Comparison of ENCODE assay signal across 24 mouse cellular contexts in genomic region chr7:100501844-100502373, GRCm38 (mm10). TPM values are rescaled to one million over a fixed set of nuclear protein-coding genes. Genes with fewer than 3 reads are reported as not detected.
DNase-seq lines count a peak whose midpoint lies in the region; ATAC-seq and TF ChIP-seq lines count a peak whose summit lies in the region.
"Had no signal": no experiment of that assay in that cellular context is flagged by ENCODE, and none has a peak within 500 bp of the region (broad histone marks: within the 10 kb centered on the region; RNA-seq: fewer than 3 reads in every experiment).

No protein-coding gene starts in this region.

- H3K4me3 ChIP-seq in E14TG2a.4 (replicated peaks; ENCODE audit: low read length): 0 out of 2 replicates have a peak overlapping the region, but pooled peaks have one; percentile 0
- H3K4me3 ChIP-seq in bone marrow, adult 2 months (replicated peaks; ENCODE audit: control insufficient read depth, low read depth, low read length): no peak overlapping the region
- no peak overlapping the region for H3K4me3 ChIP-seq in liver, embryonic 15.5 days (replicated peaks)
- no peak overlapping the region for H3K4me3 ChIP-seq in forebrain, embryonic 11.5 days (ENCODE audit: low read depth, low read length)
- no peak overlapping the region for H3K4me3 ChIP-seq in heart, adult 2 months
- H3K4me3 ChIP-seq in midbrain, postnatal 0 days (ENCODE audit: low read depth, low read length): no peak overlapping the region
- H3K4me3 ChIP-seq: forebrain, embryonic 15.5 days; hindbrain, embryonic 12.5 days; layer of hippocampus, adult 2 months; limb, embryonic 10.5 days had no signal

- TF ChIP-seq CTCF in E14TG2a.4 (conservative IDR thresholded peaks at IDR 0.05; ENCODE audit: low read length): no peak
- no peak for TF ChIP-seq CTCF in bone marrow, adult 2 months (IDR thresholded peaks at IDR 0.05; ENCODE audit: control insufficient read depth, insufficient read depth, low read length)
- TF ChIP-seq CTCF in heart, adult 2 months (IDR thresholded peaks at IDR 0.05): no peak
- TF ChIP-seq CTCF in midbrain, postnatal 0 days (IDR thresholded peaks at IDR 0.05): no peak

- 0 out of 2 replicates have a peak overlapping the region, but pooled peaks have one; percentile 8 for H3K9ac ChIP-seq in liver, embryonic 15.5 days
- H3K9ac ChIP-seq in forebrain, embryonic 11.5 days (ENCODE audit: low read length): no peak overlapping the region
- no peak overlapping the region for H3K9ac ChIP-seq in heart, adult 2 months (ENCODE audit: low read depth, low read length)
- H3K9ac ChIP-seq in midbrain, postnatal 0 days (replicated peaks; ENCODE audit: low read length, poor library complexity, severe bottlenecking): no peak overlapping the region
- H3K9ac ChIP-seq: forebrain, embryonic 15.5 days; hindbrain, embryonic 12.5 days had no signal

- H3K79me2 ChIP-seq in heart, adult 2 months (replicated peaks; ENCODE audit: control insufficient read depth, insufficient read depth, low read length): no peaks in the 10 kb centered on the region

- intact Hi-C loops in heart, adult 2 months (cut with DNase I): loop anchor here (2.0 kb wide), 1 partner anchor 73 kb away; no protein-coding TSS in a partner anchor

- H3K36me3 ChIP-seq in E14TG2a.4 (ENCODE audit: insufficient read depth, low read length): peaks cover 40% of the 10 kb centered on the region
- H3K36me3 ChIP-seq in liver, embryonic 15.5 days (replicated peaks): peaks cover 39% of the 10 kb centered on the region
- H3K36me3 ChIP-seq in forebrain, embryonic 11.5 days (ENCODE audit: control insufficient read depth, insufficient read depth, low read length): no peaks in the 10 kb centered on the region; the same call in 1 of the 2 replicates
- H3K36me3 ChIP-seq in heart, adult 2 months (ENCODE audit: control insufficient read depth, insufficient read depth, low read length): no peaks in the 10 kb centered on the region
- 0 out of 2 replicates have a peak, but pooled peaks cover 3% of the 10 kb centered on the region for H3K36me3 ChIP-seq in midbrain, postnatal 0 days (ENCODE audit: insufficient read depth, low read length)
- H3K36me3 ChIP-seq: forebrain, embryonic 15.5 days had no signal

- H3K27me3 ChIP-seq in E14TG2a.4 (ENCODE audit: insufficient read depth, low read length): no peaks in the 10 kb centered on the region
- H3K27me3 ChIP-seq in liver, embryonic 15.5 days: no peaks in the 10 kb centered on the region
- no peaks in the 10 kb centered on the region for H3K27me3 ChIP-seq in forebrain, embryonic 11.5 days (ENCODE audit: control insufficient read depth, insufficient read depth, low read length)
- no peaks in the 10 kb centered on the region for H3K27me3 ChIP-seq in heart, adult 2 months (ENCODE audit: control insufficient read depth, insufficient read depth, low read length)
- H3K27me3 ChIP-seq in midbrain, postnatal 0 days (ENCODE audit: insufficient read depth, low read length): no peaks in the 10 kb centered on the region
- H3K27me3 ChIP-seq: forebrain, embryonic 15.5 days; hindbrain, embryonic 12.5 days had no signal

- peaks cover 99% of the 10 kb centered on the region for H3K4me1 ChIP-seq in E14TG2a.4 (replicated peaks; ENCODE audit: low read depth, low read length)
- peaks cover 8% of the 10 kb centered on the region for H3K4me1 ChIP-seq in bone marrow, adult 2 months (ENCODE audit: control insufficient read depth, insufficient read depth, low read length)
- H3K4me1 ChIP-seq in liver, embryonic 15.5 days (replicated peaks): peaks cover 84% of the 10 kb centered on the region
- no peaks in the 10 kb centered on the region for H3K4me1 ChIP-seq in forebrain, embryonic 11.5 days (replicated peaks; ENCODE audit: control insufficient read depth, insufficient read depth, low read length)
- peaks cover 2% of the 10 kb centered on the region; the same call in 1 of the 2 replicates for H3K4me1 ChIP-seq in heart, adult 2 months (ENCODE audit: control insufficient read depth, insufficient read depth, low read length)
- no peaks in the 10 kb centered on the region for H3K4me1 ChIP-seq in midbrain, postnatal 0 days (ENCODE audit: insufficient read depth, low read length)
- H3K4me1 ChIP-seq: forebrain, embryonic 15.5 days; hindbrain, embryonic 12.5 days had no signal

- DNase-seq in A20 (ENCODE audit: low read depth, low spot score): peak; percentile 67
- no peak for DNase-seq in forebrain, embryonic 11.5 days (ENCODE audit: low spot score)
- DNase-seq in heart, adult 2 months: no peak
- DNase-seq in midbrain, postnatal 0 days (ENCODE audit: low spot score): no peak
- DNase-seq in cerebellum, postnatal 36 days: no peak
- DNase-seq: adrenal gland, postnatal 10 days; cerebellum, adult 11 months; cerebellum, postnatal 14 days; gastrocnemius, postnatal 25 days; kidney, adult 8-10 months; kidney, postnatal 14 days; lung, adult 2 months; right cerebral cortex, postnatal 4 days had no signal

- TF ChIP-seq POLR2A in bone marrow, adult 2 months (IDR thresholded peaks at IDR 0.05; ENCODE audit: borderline replicate concordance, control insufficient read depth, low read depth, low read length): no peak
- no peak for TF ChIP-seq POLR2A in heart, adult 2 months (IDR thresholded peaks at IDR 0.05; ENCODE audit: insufficient read depth, low read depth, low read length)

- peak overlapping the region; percentile 54; the same call in 1 of the 2 replicates for H3K27ac ChIP-seq in bone marrow, adult 2 months (ENCODE audit: control insufficient read depth, insufficient read depth, low read depth, low read length, poor library complexity)
- peak overlapping the region; percentile 85 for H3K27ac ChIP-seq in liver, embryonic 15.5 days (replicated peaks)
- no peak overlapping the region for H3K27ac ChIP-seq in forebrain, embryonic 11.5 days (ENCODE audit: low read depth, low read length)
- no peak overlapping the region for H3K27ac ChIP-seq in heart, adult 2 months
- no peak overlapping the region for H3K27ac ChIP-seq in midbrain, postnatal 0 days (ENCODE audit: low read depth, low read length)
- H3K27ac ChIP-seq: forebrain, embryonic 15.5 days; hindbrain, embryonic 12.5 days; layer of hippocampus, adult 2 months; limb, embryonic 10.5 days had no signal

- TF ChIP-seq EP300 in heart, adult 2 months (IDR thresholded peaks at IDR 0.05; ENCODE audit: insufficient read depth, low read depth, low read length): no peak

- WGBS in bone marrow, adult 2 months: 34% methylated on average over 2 of the region's 2 CpGs
- 48% methylated on average over 2 of the region's 2 CpGs for WGBS in liver, embryonic 15.5 days (ENCODE audit: insufficient replicate concordance)
- 47% methylated on average over 2 of the region's 2 CpGs for whole genome bisulfite sequencing in forebrain, embryonic 11.5 days
- 32% methylated on average over 2 of the region's 2 CpGs for WGBS in heart, adult 2 months
- 57% methylated on average over 2 of the region's 2 CpGs for WGBS in midbrain, postnatal 0 days

- no peak for ATAC-seq in liver, embryonic 15.5 days (ENCODE audit: insufficient read depth)
- ATAC-seq in forebrain, embryonic 11.5 days (replicated peaks; ENCODE audit: low FRiP score): no peak
- no peak for ATAC-seq in midbrain, postnatal 0 days (ENCODE audit: low FRiP score)
- ATAC-seq: activated CD4-positive, CD25-positive, alpha-beta regulatory T cell, adult 4 months; forebrain, embryonic 15.5 days; inflammation-experienced regulatory T-cells, adult 6 months had no signal

- no peaks in the 10 kb centered on the region for H3K9me3 ChIP-seq in E14TG2a.4 (ENCODE audit: low read length)
- no peaks in the 10 kb centered on the region for H3K9me3 ChIP-seq in liver, embryonic 15.5 days (replicated peaks)
- no peaks in the 10 kb centered on the region for H3K9me3 ChIP-seq in forebrain, embryonic 11.5 days (ENCODE audit: control insufficient read depth, low read length)
- no peaks in the 10 kb centered on the region for H3K9me3 ChIP-seq in midbrain, postnatal 0 days (ENCODE audit: low read length)
- H3K9me3 ChIP-seq: forebrain, embryonic 15.5 days; hindbrain, embryonic 12.5 days; limb, embryonic 10.5 days had no signal

- no peak overlapping the region for H3K4me2 ChIP-seq in liver, embryonic 15.5 days
- H3K4me2 ChIP-seq in forebrain, embryonic 11.5 days (ENCODE audit: low read depth, low read length, severe bottlenecking): no peak overlapping the region
- no peak overlapping the region for H3K4me2 ChIP-seq in midbrain, postnatal 0 days (ENCODE audit: low read depth, low read length, poor library complexity, severe bottlenecking)
- H3K4me2 ChIP-seq: forebrain, embryonic 15.5 days; hindbrain, embryonic 12.5 days had no signal

RNA-seq across cellular contexts. Expression of gene Ucp2, which starts 8.8 kb away (rescaled TPM):
- polyA plus RNA-seq in bone marrow, adult 2 months (2011; ENCODE audit: insufficient read depth, insufficient read length, low replicate concordance, missing spikeins): 557 and 572 TPM in 2 replicates
- polyA plus RNA-seq in liver, embryonic 15.5 days (2015; fragmentation: Nextera tagmentation; extraction: Ambion mirVana): 734 and 787 TPM in 2 replicates
- 79.7 and 90.4 TPM in 2 replicates for polyA plus RNA-seq in forebrain, embryonic 11.5 days (2014; fragmentation: Nextera tagmentation; extraction: Ambion mirVana)
- 100 to 1,000 TPM; 245 to 496 TPM for total RNA-seq in heart, adult 2 months (2021)
- polyA plus RNA-seq in heart, adult 2 months (2012; rRNA removed): 109 and 193 TPM in 2 replicates
- total RNA-seq in midbrain, postnatal 0 days (2014; rRNA removed): 93.0 and 118 TPM in 2 replicates
- 99.5 and 99.9 TPM in 2 replicates for polyA plus RNA-seq in midbrain, postnatal 0 days (2015; fragmentation: Nextera tagmentation; extraction: Ambion mirVana)

RNA-seq across cellular contexts. Expression of gene Dnajb13, which starts 12.9 kb away (rescaled TPM):
- polyA plus RNA-seq in bone marrow, adult 2 months (2011; ENCODE audit: insufficient read depth, insufficient read length, low replicate concordance, missing spikeins): 3.4 and 4.5 TPM in 2 replicates
- polyA plus RNA-seq in liver, embryonic 15.5 days (2015; fragmentation: Nextera tagmentation; extraction: Ambion mirVana): 2.9 and 3.8 TPM in 2 replicates
- 0.49 and 0.84 TPM in 2 replicates for polyA plus RNA-seq in forebrain, embryonic 11.5 days (2014; fragmentation: Nextera tagmentation; extraction: Ambion mirVana)
- not detected for total RNA-seq in heart, adult 2 months (2021)
- polyA plus RNA-seq in heart, adult 2 months (2012; rRNA removed): 0.32 and 1.2 TPM in 2 replicates
- total RNA-seq in midbrain, postnatal 0 days (2014; rRNA removed): 4.1 and 4.3 TPM in 2 replicates
- polyA plus RNA-seq in midbrain, postnatal 0 days (2015; fragmentation: Nextera tagmentation; extraction: Ambion mirVana): 2.9 and 3.2 TPM in 2 replicates
- total RNA-seq: gastrocnemius, postnatal 25 days; heart, postnatal 10 days had no signal

RNA-seq across cellular contexts. Expression of gene Ucp3, which starts 29.1 kb away (rescaled TPM):
- 0.77 TPM in 1 of 2 replicates, not detected in the other for polyA plus RNA-seq in bone marrow, adult 2 months (2011; ENCODE audit: insufficient read depth, insufficient read length, low replicate concordance, missing spikeins)
- polyA plus RNA-seq in liver, embryonic 15.5 days (2015; fragmentation: Nextera tagmentation; extraction: Ambion mirVana): 0.06 TPM in 1 of 2 replicates, not detected in the other
- not detected in 2 replicates for polyA plus RNA-seq in forebrain, embryonic 11.5 days (2014; fragmentation: Nextera tagmentation; extraction: Ambion mirVana)
- total RNA-seq in heart, adult 2 months (2021): 10 to 100 TPM; 33.7 to 39.4 TPM
- polyA plus RNA-seq in heart, adult 2 months (2012; rRNA removed): 39.0 and 39.1 TPM in 2 replicates
- not detected in 2 replicates for total RNA-seq in midbrain, postnatal 0 days (2014; rRNA removed)
- 0.06 and 0.16 TPM in 2 replicates for polyA plus RNA-seq in midbrain, postnatal 0 days (2015; fragmentation: Nextera tagmentation; extraction: Ambion mirVana)
- polyA plus RNA-seq: activated CD4-positive, CD25-positive, alpha-beta regulatory T cell, adult 4 months; forebrain, embryonic 15.5 days; hindbrain, embryonic 12.5 days; limb, embryonic 10.5 days; neural tube, embryonic 11.5 days had no signal

RNA-seq across cellular contexts. Expression of gene Coa4, which starts 35.0 kb away (rescaled TPM):
- polyA plus RNA-seq in bone marrow, adult 2 months (2011; ENCODE audit: insufficient read depth, insufficient read length, low replicate concordance, missing spikeins): 3.5 and 7.4 TPM in 2 replicates
- 11.5 and 12.3 TPM in 2 replicates for polyA plus RNA-seq in liver, embryonic 15.5 days (2015; fragmentation: Nextera tagmentation; extraction: Ambion mirVana)
- 18.2 and 18.6 TPM in 2 replicates for polyA plus RNA-seq in forebrain, embryonic 11.5 days (2014; fragmentation: Nextera tagmentation; extraction: Ambion mirVana)
- total RNA-seq in heart, adult 2 months (2021): 10 to 100 TPM; 14.1 to 15.4 TPM
- 20.0 and 22.9 TPM in 2 replicates for polyA plus RNA-seq in heart, adult 2 months (2012; rRNA removed)
- 3.9 and 7.5 TPM in 2 replicates for total RNA-seq in midbrain, postnatal 0 days (2014; rRNA removed)
- polyA plus RNA-seq in midbrain, postnatal 0 days (2015; fragmentation: Nextera tagmentation; extraction: Ambion mirVana): 5.7 and 6.5 TPM in 2 replicates

Comparison
In these comparisons a context has a peak if more than half of its experiments do, and no peak if none do; other contexts are left out.
1. H3K27ac ChIP-seq: peak in bone marrow, adult 2 months (single experiment) and liver, embryonic 15.5 days (single experiment); none in forebrain, embryonic 11.5 days (single experiment), heart, adult 2 months (single experiment) and midbrain, postnatal 0 days (single experiment).
2. RNA of gene Ucp3, which starts 29.1 kb away (polyA plus RNA-seq): 39.0 to 39.1 TPM in heart, adult 2 months; 0.77 TPM in bone marrow, adult 2 months, 0.06 to 0.16 TPM in midbrain, postnatal 0 days, 0.06 TPM in liver, embryonic 15.5 days and not detected in forebrain, embryonic 11.5 days; every median in the first group is over 10 times any median in the second.